Mouse (Mus musculus) activated CD4-positive, CD25-positive, alpha-beta regulatory T cell, adult 4 months (primary cell): ENCODE measurements around the gene Psmb7. TPM values are rescaled to one million over a fixed set of nuclear protein-coding genes. Genes with fewer than 3 reads are reported as not detected.

ENCODE experiments used
- ATAC-seq: one replicate; pipeline ENCODE4 v1.8.0; 2017
- polyA plus RNA-seq, 2 experiments: library from polyadenylated mRNA; unstranded; fragments of 100-300 nt; shearing (Covaris generic); gene quantifications; one replicate each; pipeline ENCODE4 v1.2.1; 2017

Gene Psmb7
- 100 to 1,000 TPM; 116 to 139 TPM for polyA plus RNA-seq

DNA sequence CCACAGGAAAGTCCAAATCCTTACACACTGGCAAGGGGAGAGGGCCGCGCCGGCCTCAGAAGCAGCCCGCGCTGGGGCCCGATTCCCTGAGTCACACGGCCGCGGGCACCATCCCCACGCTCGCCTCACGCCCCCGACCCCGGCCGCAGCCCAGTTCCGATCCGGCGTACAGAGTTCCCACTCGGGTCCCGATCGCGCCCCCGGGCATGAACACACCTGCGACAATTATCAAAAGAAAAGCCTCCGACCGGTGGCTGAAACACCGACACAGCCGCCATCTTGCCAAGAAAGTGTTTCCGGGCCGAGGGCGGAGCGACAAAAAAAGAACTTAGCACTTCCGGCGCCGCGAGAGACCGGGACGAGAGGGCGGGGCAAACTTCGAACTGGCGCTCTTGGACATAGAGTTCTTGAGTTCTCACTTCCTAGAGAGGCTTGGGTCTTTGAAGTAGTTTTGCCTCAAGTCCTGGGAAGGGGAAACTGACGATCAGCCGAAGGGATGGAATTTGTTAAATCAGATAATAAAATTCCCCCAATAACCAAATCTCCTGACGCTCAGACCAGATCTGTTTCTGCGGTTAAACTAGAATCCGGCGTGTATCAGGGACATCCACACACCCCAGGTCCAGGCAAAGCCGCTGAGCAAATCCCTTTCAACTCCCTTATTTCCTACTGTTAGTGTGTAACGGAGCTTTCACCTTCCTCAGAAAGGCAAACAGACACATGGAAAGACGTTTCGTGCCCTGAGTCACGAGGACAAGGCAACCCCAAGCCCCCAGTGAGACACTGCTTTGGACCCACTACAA is at the start of gene Psmb7:
Gene Psmb7 (minus strand): TSS at position 463 of the 803 bp plus-strand sequence.
- peak; percentile 94 for ATAC-seq

DNA sequence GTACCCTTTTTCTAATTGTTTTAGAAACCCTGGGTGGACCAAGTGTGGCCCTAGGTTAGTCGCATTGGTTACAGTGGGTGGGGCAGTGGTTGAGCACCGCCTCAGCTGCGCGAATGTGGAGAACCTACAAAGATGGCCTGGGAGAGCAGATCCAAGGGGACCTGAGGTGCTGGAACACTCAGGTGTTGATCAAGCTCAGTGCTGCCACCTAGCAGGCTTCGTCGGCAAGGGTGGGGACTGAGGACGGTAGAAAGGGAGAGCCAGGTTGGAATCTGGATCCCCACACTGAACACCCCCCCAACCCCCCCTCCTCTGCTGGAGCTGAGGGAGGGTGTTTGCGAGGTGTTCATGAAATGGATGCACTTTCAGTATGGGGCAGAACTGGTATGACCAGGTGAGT is 47.7 kb upstream of the Psmb7 start:
- ATAC-seq = no peak

DNA sequence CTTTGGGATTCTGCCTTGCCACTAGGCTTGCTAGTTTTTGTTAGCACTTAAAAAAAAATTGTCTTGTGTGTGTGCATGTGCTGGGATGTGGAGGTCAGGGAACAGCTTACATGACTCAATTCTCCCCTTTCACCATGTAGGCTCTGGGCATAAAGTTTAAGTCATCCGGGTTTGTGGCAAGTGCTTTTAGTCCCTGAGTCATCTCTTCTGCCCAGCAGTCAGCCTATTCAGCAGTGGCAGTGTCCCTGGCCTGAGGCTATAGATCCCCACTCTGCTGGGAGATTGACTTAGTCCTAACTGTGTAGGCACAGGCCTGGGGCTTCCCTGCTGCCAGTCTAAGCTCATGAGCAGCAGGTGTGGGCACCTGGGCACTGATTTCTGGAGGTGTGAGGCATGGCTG is 46.0 kb upstream of the Psmb7 start:
- no peak for ATAC-seq

DNA sequence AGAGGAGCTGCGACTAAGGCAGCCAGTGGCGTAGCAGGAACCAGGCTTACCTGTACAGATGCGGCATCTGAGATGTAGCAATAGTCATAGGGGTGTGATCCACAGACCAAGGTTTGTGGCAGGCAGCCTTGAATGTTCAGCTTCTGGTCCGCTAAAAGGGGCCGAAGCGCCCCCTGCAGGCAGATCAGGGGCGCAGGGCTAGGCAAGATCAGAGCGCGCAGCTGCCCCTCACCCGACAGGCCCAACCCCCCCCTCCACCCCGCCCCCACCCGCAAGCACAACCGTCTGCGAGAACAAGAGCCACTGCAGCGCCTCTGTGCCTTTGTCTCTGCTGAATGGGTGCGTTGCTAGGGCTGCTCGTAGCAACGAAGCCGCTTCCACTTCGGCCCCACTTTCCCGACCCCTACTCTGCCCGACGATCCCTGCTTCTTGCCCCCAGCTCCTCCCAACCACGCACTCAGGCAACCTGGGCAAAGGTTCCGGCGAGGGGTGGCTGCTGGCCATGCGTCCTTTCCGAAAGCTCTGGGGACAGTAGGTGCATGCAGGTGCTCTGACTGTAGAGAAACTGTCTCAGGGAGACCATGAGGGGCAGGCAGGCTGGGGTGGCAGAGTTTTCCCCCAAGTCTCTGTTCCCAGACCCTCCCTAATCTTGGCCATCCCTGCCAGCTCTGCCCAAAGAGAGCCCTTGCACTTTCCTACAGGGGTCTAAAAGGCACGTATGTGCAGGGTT is 45.1 kb upstream of the Psmb7 start:
- ATAC-seq = no peak

DNA sequence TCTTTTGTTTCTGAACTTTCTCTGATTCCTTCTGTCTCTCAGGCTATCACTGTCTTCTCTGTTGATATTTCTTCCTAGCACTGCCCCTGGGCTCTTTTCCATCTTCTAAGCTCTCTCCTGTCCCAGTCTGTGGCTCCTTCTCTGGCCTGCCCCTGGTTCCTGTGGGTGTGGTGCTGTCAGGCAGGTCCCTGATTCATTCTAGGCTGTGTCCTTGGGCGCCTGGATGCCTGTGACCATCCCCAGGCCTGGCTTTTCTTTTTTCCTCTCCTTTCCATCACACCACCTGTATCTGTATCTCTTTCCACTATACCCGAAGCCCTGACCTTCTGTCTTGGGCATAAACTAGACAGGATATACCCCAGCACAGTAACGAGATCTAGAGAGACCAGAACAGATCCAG is 41.9 kb upstream of the Psmb7 start:
- ATAC-seq = no peak

DNA sequence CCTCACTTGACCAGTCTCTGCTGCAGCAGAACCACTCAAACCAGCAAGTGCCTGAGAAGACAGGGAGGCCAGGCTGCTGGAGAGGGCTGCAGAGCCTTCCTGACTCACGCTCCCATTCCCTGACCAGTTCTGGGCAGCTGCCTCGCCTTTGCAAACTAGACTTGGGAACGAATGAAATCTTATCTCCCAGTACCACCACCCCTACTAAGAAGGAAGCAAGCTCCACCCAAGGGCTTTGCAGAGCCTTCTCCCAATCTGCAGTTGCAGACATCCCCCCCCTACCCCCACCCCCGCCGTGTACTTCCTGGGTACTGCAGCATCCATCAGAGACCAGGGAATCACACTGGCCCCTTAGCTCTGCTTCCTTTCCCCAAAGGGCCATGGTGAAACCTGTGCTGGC is 39.2 kb upstream of the Psmb7 start:
- ATAC-seq = no peak

DNA sequence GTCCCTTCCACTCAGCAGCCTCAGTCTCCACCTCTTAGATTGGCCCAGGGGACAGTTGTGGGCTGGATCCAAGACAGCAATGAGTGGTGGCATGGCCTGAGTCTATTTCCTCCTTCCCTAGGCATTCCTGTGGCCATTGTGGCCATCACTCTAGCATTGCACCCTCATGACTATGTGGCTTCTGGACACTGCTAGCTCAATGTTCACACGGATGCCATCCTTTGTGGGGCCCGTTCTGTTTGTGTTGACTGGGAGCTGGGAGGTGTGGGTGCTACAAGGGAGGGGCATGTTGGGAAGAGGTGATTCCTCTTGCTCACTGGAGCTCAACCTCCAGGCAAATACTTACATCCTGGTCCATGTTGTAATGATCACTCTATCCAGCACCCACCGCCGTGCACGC is 38.3 kb upstream of the Psmb7 start:
- ATAC-seq = no peak

DNA sequence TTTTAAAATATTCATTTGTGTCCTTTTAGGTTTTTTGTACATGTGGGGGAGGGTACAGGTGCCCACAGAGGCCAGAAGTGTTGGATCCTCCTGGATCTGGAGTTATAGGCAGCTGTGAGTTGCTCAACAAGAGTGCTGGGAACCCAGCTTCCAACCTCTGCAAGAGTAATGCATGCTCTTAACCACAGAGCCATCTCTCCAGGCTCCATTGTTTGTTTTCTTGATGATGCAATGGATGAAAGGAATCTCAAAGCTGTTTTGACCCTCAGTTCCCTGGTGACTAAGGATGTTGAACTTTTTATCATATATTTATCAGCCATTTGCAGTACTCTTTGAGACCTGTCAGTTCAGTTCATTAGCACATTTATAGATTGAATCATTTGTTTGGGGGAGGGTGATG is 35.1 kb upstream of the Psmb7 start:
- no peak for ATAC-seq

DNA sequence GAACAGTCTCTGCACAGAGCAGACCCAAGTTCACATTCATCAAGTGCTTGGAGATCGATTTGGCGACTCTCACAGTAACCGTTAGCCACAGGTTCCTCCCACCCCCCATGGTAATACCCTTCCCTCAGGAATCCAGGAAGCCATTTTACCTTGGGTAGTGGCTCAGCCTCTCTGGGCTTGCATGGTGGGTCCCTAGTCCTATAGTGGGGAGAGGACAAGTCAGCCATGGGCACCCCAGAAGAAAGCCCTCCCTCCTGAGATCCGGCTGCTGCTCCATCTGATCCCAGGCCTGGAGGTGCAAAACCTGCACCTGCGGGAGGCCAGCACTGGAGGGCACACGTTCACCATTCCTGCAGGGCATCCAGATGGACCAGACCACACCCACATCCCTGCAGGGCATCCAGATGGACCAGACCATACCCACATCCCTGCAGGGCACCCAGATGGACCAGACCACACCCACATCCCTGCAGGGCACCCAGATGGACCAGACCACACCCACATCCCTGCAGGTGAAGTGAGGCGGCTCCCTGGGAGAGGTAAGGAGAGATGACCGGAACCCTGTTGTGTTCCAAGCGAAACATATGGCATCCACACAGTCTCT is 31.6 kb upstream of the Psmb7 start:
- ATAC-seq = no peak

DNA sequence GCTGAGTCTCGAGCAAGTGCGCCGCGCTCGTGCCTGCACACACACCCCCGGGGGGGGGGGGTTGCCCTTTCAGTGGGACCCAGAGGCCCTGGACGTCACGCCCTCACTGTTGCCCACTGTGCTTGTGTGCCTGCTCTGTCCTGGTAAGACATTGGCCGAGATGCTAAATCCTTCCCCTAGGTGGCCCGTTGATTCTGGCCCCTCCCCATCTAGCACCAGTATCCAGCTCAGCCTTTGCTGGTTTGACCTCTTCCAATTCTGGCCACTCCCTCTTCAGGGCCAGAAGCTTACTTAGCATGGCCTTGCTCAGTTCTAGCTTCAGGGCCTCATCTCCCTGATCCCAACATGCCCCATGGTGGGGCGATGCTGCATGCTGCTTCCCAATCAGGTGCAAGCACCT is 28.6 kb upstream of the Psmb7 start:
- ATAC-seq = no peak

DNA sequence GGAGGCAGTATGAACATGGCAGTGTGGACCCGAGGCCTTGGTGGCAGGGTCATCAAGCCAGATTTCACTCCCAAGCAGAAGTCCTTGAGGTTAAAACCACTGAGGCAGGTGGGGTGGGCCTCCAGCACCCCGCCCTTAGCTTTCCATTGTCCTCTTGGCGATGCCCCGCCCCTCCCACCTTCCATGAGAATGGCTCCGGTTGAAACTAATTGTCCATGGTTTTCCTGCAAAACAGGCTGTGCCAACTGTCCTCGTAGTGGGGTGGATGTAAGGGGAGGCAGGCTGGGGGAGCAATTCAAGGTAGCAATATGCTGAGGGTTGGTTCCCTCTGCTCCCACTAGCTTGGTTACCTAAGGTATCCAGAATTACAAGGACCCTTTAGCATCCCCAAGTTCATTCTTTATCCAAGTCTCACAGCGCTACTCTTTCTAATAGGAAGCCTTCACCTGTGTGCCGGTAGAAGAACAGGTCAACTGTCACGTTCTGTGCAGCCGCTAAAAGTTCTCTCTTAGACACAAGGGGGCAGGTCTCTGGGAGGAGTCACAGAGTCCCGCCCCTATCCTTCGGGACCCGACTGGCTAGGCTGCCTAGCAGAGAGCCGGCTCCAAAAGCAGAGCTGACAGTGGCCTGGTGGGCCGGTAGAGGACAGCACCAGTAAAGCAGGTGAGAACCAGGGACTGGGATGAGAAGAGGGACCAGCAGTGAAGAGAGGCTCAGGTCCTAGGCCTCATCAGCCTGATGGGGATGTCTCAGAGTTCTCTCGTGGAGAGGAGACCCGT is 25.1 kb upstream of the Psmb7 start:
- no peak for ATAC-seq

DNA sequence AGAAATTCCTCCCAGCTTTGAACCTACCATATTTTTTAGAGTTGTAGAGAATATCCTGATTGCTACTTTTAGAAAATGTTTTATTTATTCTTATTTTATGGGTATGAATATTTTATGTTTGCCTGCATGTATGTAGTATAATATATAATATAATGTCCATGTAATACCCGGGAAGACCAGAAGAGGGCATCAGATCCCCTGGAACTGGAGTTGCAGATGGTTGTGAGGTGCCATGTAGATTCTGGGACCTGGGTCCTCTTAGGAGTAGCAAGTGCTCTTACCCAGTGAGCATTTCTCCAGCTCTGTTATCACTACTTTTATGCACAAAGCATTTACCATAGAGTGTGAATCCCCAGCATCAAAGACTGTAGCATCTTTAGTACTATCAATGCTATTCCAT is 17.5 kb upstream of the Psmb7 start:
- ATAC-seq = no peak

DNA sequence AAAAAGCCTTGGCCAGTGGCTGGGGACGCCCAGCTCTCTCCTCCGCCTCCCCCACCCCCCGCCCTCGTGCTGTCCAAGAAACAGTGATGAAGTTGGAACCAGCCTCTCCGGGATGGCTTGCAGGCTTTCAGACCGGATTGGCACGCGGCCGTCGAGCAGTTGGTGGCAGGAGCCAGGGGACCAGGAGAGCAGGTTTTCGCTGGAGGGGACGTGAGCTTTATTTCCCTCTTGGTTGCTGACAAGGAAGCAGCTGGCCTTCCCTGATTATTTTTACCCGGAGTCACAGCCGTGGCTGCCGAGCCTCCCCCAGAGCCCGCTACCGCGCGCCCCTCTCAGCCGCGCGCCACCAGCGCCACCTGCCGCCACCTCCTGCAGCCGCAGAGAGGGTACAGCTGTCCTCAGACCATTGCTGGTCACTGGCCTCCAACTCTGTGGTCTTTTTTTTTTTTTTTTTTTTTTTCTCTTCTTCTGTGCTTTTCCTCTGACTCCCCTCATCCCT is 14.5 kb upstream of the Psmb7 start:
- peak; percentile 28 for ATAC-seq

DNA sequence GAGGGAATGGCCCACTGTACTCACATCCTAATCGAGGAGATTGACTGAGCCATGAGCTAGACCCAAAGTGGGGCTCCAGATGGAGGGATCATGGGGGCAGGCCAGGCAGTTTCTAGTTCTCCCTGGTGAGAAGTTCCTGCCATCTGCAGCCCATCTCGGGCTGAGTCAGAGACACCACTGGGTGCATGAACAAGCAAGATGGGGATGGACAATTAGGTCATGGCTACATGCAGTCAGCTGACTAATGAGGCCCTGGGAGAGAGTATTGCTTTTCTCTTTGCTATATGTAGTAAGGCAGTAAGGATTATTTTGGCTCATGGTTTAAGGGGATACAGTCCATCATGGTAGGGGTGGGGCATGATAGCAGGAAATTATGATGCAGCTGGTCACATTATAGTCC is 9.8 kb upstream of the Psmb7 start:
- no peak for ATAC-seq

DNA sequence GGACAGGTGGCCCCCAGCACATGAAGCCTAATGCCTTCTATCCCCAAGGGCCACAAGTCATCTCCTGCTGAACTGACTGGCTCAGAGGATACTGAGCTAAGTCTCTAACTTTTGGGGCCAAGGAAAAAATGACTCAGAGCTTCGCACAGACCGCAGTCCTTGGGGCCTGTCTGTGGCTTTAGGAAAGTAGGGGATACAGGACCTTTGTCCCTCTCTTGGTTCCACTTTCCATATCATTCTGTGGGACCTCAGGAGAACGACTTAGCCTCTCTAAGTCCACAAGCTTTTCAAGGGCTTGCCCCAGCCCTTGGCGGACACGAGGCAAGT is 9.4 kb upstream of the Psmb7 start:
- ATAC-seq = no peak

DNA sequence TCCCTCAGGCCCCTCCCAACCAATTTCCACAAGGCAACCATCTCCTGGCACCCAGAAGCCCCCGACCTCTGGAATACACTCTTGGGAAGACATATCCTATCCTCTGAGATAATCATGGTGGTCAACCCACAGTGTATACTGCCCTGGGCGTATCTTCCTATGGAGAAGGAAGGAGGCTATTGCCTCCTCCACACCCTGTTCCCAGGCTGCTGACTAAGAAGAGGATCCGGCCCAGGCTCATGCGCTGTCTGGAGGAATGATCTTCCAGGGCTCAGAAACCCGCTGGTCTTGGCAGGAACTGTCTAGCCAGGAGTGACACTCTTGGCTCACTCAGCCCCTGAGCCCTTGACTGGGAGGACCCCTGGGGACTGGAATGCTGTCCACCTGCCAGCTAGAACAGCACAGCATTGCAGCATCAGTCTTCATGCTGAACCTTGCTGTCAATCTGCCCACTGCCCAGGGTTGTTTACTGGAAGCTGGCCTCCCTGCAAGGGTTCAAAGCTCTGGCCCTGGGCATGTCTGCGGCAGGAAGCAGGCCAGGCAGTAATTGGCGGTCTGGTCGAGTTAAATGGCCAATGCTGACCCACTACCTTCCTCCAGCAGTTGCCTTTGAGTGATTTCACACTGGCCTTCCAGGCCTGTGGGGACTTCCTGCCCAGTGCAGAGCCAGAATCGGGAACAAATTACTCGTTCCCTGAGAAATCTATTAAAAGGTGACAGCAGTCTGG is 8.8 kb upstream of the Psmb7 start:
- ATAC-seq = no peak

DNA sequence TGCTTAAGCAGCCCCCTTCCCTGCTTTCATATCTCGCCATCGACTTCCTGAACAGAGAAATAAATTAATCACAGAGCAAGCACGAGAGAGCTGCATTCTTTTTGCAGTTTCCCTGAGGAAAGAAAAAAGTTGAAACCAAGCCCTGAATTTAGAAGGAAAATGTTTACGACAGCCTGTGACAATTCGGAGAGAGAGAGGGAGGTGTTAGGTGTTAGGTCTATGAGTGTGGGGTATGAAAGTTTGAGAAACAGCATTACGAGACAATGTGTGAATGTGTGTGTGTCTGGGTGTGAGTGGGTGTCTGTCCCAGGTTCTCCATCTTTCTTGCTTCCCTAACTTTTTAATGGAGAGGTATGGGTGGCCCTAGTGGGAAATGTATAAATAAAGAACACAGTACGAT is 8.2 kb upstream of the Psmb7 start:
- ATAC-seq = no peak

DNA sequence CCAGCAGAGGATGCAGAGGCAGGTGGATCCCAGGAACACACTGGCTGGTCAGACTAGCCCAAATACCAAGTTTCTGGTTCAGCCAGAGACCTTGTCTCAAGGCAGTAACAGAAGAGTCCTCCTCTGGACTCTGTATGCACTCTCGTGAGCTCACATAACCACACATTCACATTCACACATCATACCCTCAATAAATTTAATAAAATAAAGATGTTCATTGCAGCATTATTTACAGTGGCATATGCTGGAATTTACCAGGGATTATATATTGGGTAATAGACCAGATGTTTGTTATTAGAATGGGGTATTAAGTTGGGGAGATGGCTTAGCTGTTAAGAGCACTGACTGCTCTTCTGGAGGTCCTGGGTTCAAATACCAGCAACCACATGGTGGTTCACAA is 6.5 kb upstream of the Psmb7 start:
- no peak for ATAC-seq

DNA sequence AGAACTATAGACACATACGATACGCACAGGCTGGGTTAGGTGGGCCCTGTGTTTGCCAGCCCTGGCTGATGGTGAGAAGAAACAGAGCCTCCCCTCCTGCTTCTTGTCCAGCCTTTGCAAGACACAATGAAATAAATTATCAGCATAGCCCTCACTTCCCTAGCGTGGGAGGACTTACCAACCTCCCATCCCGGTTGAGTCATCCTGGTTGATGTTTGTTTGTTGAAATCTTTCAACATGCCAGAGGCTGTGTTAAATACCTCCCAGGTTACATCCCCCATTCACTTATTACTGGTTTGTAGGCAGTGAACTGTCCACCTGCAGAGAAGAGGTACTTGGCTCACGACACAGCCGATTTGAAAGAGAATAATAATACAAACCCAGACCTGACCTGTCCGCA is 3.8 kb upstream of the Psmb7 start:
- ATAC-seq = no peak

DNA sequence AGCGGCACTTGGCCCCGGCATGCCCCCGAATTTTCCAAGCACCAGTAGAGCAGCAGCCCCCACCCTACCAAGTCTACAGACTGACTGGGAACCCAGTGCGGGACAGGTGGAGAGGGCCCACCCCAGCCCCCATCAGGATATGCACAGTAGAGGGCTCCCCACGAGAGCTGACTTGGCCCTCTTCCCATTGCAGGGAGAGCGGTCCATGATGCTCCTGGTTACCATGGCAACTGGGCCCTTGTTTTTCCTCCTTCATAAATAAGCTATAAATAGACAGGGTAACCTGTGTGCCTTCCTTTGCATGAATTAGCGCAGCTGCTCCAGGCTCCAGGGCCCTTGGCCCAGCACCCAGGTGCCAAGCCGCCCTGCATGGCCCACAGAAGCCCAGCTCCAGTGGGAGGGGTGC is 3.3 kb upstream of the Psmb7 start:
- no peak for ATAC-seq

DNA sequence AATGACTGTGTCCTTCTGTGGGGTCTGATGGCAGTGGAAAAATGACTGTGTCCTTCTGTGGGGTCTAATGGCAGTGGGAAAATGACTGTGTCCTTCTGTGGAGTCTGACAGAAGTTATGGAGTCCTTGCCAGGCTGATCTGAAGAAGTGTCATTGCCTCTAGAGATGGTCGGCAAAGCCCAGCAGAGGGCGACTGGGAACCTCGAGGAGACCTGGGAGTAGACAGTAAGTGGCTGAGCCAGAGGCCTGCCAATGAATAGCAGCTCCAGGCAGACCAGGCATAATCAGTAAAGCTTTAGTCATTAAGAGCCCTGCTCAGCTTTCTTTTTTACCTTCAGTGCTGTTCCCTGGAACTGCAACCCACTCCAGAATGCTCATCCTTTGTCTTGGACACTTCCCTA is 2.0 kb upstream of the Psmb7 start:
- peak; percentile 25 for ATAC-seq

DNA sequence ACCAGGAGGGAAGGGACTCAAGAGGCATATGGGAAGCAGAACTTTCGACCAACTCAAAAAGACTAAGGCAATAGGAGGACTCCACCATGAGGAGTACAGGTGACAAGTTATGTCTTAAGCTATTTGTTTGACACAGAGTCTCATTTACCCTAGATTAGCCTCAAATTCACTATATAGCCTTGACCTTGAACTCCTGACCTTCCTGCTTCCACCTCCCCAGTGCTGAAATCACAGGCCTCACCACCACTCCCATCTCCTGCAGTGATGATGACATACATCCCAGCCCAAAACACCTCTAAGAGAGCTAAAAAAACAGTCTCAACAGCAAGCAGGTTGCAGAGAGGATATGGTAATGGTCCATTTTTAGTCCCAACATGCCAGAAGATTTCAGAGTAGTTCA is 2.1 kb downstream of the Psmb7 start:
- no peak for ATAC-seq
